Mouse (Mus musculus) hindbrain, embryonic 14.5 days (tissue): ENCODE measurements around the gene 5730596B20Rik. TPM values are rescaled to one million over a fixed set of nuclear protein-coding genes. Genes with fewer than 3 reads are reported as not detected.

Source experiments
- ATAC-seq: fragments of 200-750 bp; cut with Nextera tagmentation; 2 replicates; pipeline ENCODE4 v1.8.0; 2017; ENCODE audit warnings: moderate number of reproducible peaks, mild to moderate bottlenecking, moderate TSS enrichment, moderate library complexity; ENCODE audit not compliant: low FRiP score
- DNase-seq: peaks from one replicate; pipeline ENCODE4 v3.0.0-alpha.2; 2015; ENCODE audit warnings: low spot score
- H3K27ac ChIP-seq: fragments of 300-500 bp; sonication (generic); 2 replicates; pipeline ENCODE4 v1.5.1; 2014; ENCODE audit warnings: mild to moderate bottlenecking, moderate library complexity
- H3K27me3 ChIP-seq: fragments of 300-500 bp; sonication (generic); 2 replicates; pipeline ENCODE4 v1.6.1; 2014; ENCODE audit warnings: mild to moderate bottlenecking, low read length, mixed read lengths; ENCODE audit not compliant: control insufficient read depth, insufficient read depth
- H3K36me3 ChIP-seq: fragments of 300-500 bp; sonication (generic); replicated peaks from 2 replicates; pipeline ENCODE4 v1.6.1; 2014; ENCODE audit not compliant: control insufficient read depth, insufficient read depth
- H3K4me1 ChIP-seq: fragments of 300-500 bp; sonication (generic); replicated peaks from 2 replicates; pipeline ENCODE4 v1.6.1; 2014; ENCODE audit warnings: antibody characterized with exemption, low read length, mixed read lengths; ENCODE audit not compliant: control insufficient read depth, insufficient read depth
- H3K4me2 ChIP-seq: fragments of 300-500 bp; sonication (generic); replicated peaks from 2 replicates; pipeline ENCODE4 v1.6.1; 2014; ENCODE audit warnings: mild to moderate bottlenecking, moderate library complexity
- H3K4me3 ChIP-seq: fragments of 300-500 bp; sonication (generic); replicated peaks from 2 replicates; pipeline ENCODE4 v1.5.1; 2014; ENCODE audit warnings: mild to moderate bottlenecking, low read length
- H3K9ac ChIP-seq: fragments of 300-500 bp; sonication (generic); 2 replicates; pipeline ENCODE4 v1.6.1; 2014
- H3K9me3 ChIP-seq: fragments of 300-500 bp; sonication (generic); 2 replicates; pipeline ENCODE4 v1.6.1; 2016; ENCODE audit warnings: low read length; ENCODE audit not compliant: control insufficient read depth
- WGBS: fragments of 180-500 bp; shearing (Covaris S2); extraction: QIAGEN DNeasy Blood & Tissue Kit; methylation state at CpG from one replicate; pipeline ENCODE4 v1.1.7; 2014; 5-methylcytosine and 5-hydroxymethylcytosine counted together
- polyA plus RNA-seq: library from polyadenylated mRNA; unstranded; fragments of >200 nt; fragmentation: Nextera tagmentation; extraction: Ambion mirVana; gene quantifications from 2 replicates; pipeline ENCODE4 v1.2.1, GENCODE M21; 2014

5730596B20Rik gene
- polyA plus RNA-seq, 1 experiment from 2014 or later: 5.0 TPM

GRCm38 (mm10) chr6:52217895-52218642, 40.8 kb downstream of the 5730596B20Rik start:
- Histone ChIP-seq H3K9ac (no peak overlapping the region), H3K27ac (no peak overlapping the region), H3K9me3 (no peaks in the 10 kb centered on the region), H3K4me1 (0 out of 2 replicates have a peak, but pooled peaks cover 4% of the 10 kb centered on the region), H3K36me3 (no peaks in the 10 kb centered on the region), H3K4me2 (peak overlapping the region; percentile 33; the same call in 1 of the 2 replicates), H3K4me3 (peak overlapping the region; percentile 22; the same call in 1 of the 2 replicates), H3K27me3 (peaks cover 100% of the 10 kb centered on the region)
- WGBS: 5% methylated on average over 23 of the region's 23 CpGs
- no peak for DNase-seq
- no peak for ATAC-seq

- H3K9ac ChIP-seq: no peak overlapping the region
- no peaks in the 10 kb centered on the region for H3K36me3 ChIP-seq
- H3K9me3 ChIP-seq: no peaks in the 10 kb centered on the region
- ATAC-seq (no peak), DNase-seq (no peak)
- no peak overlapping the region for H3K4me3 ChIP-seq
- peaks cover 100% of the 10 kb centered on the region for H3K27me3 ChIP-seq
- 0 out of 2 replicates have a peak, but pooled peaks cover 4% of the 10 kb centered on the region for H3K4me1 ChIP-seq
- H3K4me2 ChIP-seq: no peak overlapping the region
- no peak overlapping the region for H3K27ac ChIP-seq
- 7% methylated on average over 14 of the region's 14 CpGs for WGBS
These were observed 41.4 kb downstream of the 5730596B20Rik start for GRCm38 (mm10) chr6:52218643-52219215.

GRCm38 (mm10) chr6:52219234-52219942, 42.1 kb downstream of the 5730596B20Rik start:
- no peaks in the 10 kb centered on the region for H3K36me3 ChIP-seq
- H3K27ac ChIP-seq: no peak overlapping the region
- no peak for DNase-seq
- no peak overlapping the region for H3K4me2 ChIP-seq
- peaks cover 100% of the 10 kb centered on the region for H3K27me3 ChIP-seq
- 22% methylated on average over 9 of the region's 9 CpGs for WGBS
- H3K4me1 ChIP-seq: 0 out of 2 replicates have a peak, but pooled peaks cover 4% of the 10 kb centered on the region
- no peak overlapping the region for H3K4me3 ChIP-seq
- no peak for ATAC-seq
- H3K9me3 ChIP-seq: no peaks in the 10 kb centered on the region
- no peak overlapping the region for H3K9ac ChIP-seq

GRCm38 (mm10) chr6:52220003-52220864, 42.9 kb downstream of the 5730596B20Rik start:
- WGBS: 15% methylated on average over 32 of the region's 32 CpGs
- H3K4me3 ChIP-seq: no peak overlapping the region
- ATAC-seq (no peak), DNase-seq (no peak)
- no peak overlapping the region for H3K4me2 ChIP-seq
- H3K27me3 ChIP-seq: peaks cover 100% of the 10 kb centered on the region
- H3K36me3 ChIP-seq: no peaks in the 10 kb centered on the region
- H3K4me1 ChIP-seq: 0 out of 2 replicates have a peak, but pooled peaks cover 4% of the 10 kb centered on the region
- no peak overlapping the region for H3K27ac ChIP-seq
- no peaks in the 10 kb centered on the region for H3K9me3 ChIP-seq
- H3K9ac ChIP-seq: no peak overlapping the region

- Histone ChIP-seq H3K9ac (no peak overlapping the region), H3K4me3 (peak overlapping the region; percentile 37), H3K4me2 (peak overlapping the region; percentile 63), H3K36me3 (no peaks in the 10 kb centered on the region), H3K27me3 (peaks cover 100% of the 10 kb centered on the region), H3K27ac (no peak overlapping the region), H3K9me3 (no peaks in the 10 kb centered on the region), H3K4me1 (0 out of 2 replicates have a peak, but pooled peaks cover 4% of the 10 kb centered on the region)
- no peak for DNase-seq
- no peak for ATAC-seq
- WGBS: 4% methylated on average over 12 of the region's 12 CpGs
These were observed 43.6 kb downstream of the 5730596B20Rik start for GRCm38 (mm10) chr6:52220865-52221310.

- Histone ChIP-seq H3K9me3 (no peaks in the 10 kb centered on the region), H3K4me1 (0 out of 2 replicates have a peak, but pooled peaks cover 4% of the 10 kb centered on the region), H3K36me3 (no peaks in the 10 kb centered on the region), H3K9ac (peak within 1 kb of the TSS; percentile 32), H3K27me3 (peaks cover 100% of the 10 kb centered on the region), H3K27ac (no peak within 1 kb of the TSS), H3K4me3 (peak within 1 kb of the TSS; percentile 37), H3K4me2 (peak within 1 kb of the TSS; percentile 63)
- DNase-seq (peak; percentile 92), ATAC-seq (peak; percentile 67)
- 1% methylated on average over 46 of the region's 46 CpGs for WGBS
These were observed 44.2 kb downstream of the 5730596B20Rik start, which contains the start of gene Hoxa7 for GRCm38 (mm10) chr6:52221337-52221992. Gene Hoxa7 (minus strand): TSS chr6:52221854.

- Histone ChIP-seq H3K4me2 (peak overlapping the region; percentile 63), H3K4me3 (0 out of 2 replicates have a peak overlapping the region, but pooled peaks have one; percentile 37), H3K27ac (no peak overlapping the region), H3K9me3 (no peaks in the 10 kb centered on the region), H3K4me1 (0 out of 2 replicates have a peak, but pooled peaks cover 4% of the 10 kb centered on the region), H3K27me3 (peaks cover 100% of the 10 kb centered on the region), H3K36me3 (no peaks in the 10 kb centered on the region), H3K9ac (no peak overlapping the region)
- ATAC-seq (peak; percentile 3; the same call in 1 of the 2 replicates), DNase-seq (no peak)
- WGBS: 5% methylated on average over 21 of the region's 21 CpGs
These were observed 44.8 kb downstream of the 5730596B20Rik start for GRCm38 (mm10) chr6:52221993-52222685.

- H3K27ac ChIP-seq: no peak overlapping the region
These were observed 45.4 kb downstream of the 5730596B20Rik start for GRCm38 (mm10) chr6:52222729-52223128.

More at GRCm38 (mm10) chr6:52222729-52223128, 45.4 kb downstream of the 5730596B20Rik start:
- DNase-seq: no peak
- no peak overlapping the region for H3K4me2 ChIP-seq
- no peak overlapping the region for H3K4me3 ChIP-seq
- 0 out of 2 replicates have a peak, but pooled peaks cover 4% of the 10 kb centered on the region for H3K4me1 ChIP-seq
- no peaks in the 10 kb centered on the region for H3K9me3 ChIP-seq
- no peaks in the 10 kb centered on the region for H3K36me3 ChIP-seq
- ATAC-seq: no peak
- WGBS: 10% methylated on average over 13 of the region's 13 CpGs
- H3K27me3 ChIP-seq: peaks cover 100% of the 10 kb centered on the region
- H3K9ac ChIP-seq: no peak overlapping the region
